Mouse (Mus musculus): ENCODE data around the gene Dnah12. TPM values are rescaled to one million over a fixed set of nuclear protein-coding genes. Genes with fewer than 3 reads are reported as not detected.
"Not testable (repeated sequence)": the region's sequence is repeated elsewhere in the genome, so short reads cannot be mapped to it uniquely, and the experiment has no call there.

Dnah12 gene
- polyA plus RNA-seq, 2 experiments: 0.14 to 0.15 TPM

DNA sequence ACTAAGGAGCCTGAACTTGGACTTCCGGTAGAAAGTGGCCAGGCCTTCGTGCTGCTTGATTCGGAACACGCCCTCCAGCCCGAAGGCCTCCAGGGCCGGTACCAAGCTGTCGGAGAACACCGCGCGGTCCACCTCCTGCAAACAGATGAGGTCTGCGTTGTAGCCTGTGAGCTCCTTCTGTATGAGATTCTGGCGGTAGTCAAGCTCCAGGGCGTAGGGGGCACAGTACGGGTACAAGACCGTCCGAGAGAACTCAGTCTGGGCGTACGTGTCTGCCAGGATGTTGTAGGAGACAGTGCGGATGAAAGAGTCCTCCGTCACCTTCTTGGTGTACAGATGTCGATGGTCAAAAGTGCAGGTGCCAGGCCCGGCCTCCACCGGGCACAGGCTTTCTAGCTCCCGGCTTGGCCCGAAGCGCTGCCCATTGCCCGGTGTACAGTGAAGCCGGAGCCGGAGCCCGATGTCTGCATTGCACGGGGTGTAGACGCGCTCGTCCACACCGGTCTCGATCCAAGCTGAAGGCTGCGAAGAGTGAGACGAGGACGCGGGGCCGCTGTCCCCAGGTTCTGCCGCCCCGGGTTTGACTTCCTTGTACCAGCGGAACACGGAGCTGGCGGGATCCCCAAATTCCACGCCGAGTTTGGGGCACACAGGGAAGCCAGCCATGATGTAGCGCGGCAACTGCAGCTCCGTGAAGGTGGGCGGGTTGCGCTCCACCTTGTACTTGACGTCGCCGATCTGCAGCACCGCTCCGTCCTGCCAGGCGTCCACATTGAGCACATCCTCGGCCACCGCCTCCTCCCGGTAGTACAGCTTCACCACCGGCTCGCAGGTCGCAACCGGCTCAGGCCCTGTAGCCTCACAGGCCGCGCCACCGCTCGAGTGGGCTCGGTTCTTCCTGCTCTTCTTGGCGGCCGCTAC lies 24.4 kb upstream of the Dnah12 start:
- Histone ChIP-seq H3K27ac (replicated peaks; ENCODE audit: low read depth, low read length) (peak overlapping the region; percentile 91), H3K4me2 (replicated peaks; ENCODE audit: low read depth, low read length, severe bottlenecking) (peak overlapping the region; percentile 96), H3K4me3 (replicated peaks; ENCODE audit: low read length) (peak overlapping the region; percentile 94), H3K9me3 (ENCODE audit: control insufficient read depth, low read length) (no peaks in the 10 kb centered on the region), H3K36me3 (ENCODE audit: control insufficient read depth, insufficient read depth, low read length) (peaks cover 18% of the 10 kb centered on the region), H3K4me1 (ENCODE audit: control insufficient read depth, insufficient read depth, low read length) (peaks cover 19% of the 10 kb centered on the region), H3K9ac (ENCODE audit: low read depth, low read length, severe bottlenecking) (peak overlapping the region; percentile 83), H3K27me3 (ENCODE audit: control insufficient read depth, insufficient read depth, low read length) (no peaks in the 10 kb centered on the region)
- ATAC-seq (ENCODE audit: low FRiP score, low read depth): no peak
- no peak for TF ChIP-seq POLR2A (IDR thresholded peaks at IDR 0.05; ENCODE audit: borderline replicate concordance, extremely low read depth, insufficient read depth, insufficient read length)
- no peak for DNase-seq (ENCODE audit: low spot score)
- under 1% methylated on average over 70 of the region's 73 CpGs for WGBS

DNA sequence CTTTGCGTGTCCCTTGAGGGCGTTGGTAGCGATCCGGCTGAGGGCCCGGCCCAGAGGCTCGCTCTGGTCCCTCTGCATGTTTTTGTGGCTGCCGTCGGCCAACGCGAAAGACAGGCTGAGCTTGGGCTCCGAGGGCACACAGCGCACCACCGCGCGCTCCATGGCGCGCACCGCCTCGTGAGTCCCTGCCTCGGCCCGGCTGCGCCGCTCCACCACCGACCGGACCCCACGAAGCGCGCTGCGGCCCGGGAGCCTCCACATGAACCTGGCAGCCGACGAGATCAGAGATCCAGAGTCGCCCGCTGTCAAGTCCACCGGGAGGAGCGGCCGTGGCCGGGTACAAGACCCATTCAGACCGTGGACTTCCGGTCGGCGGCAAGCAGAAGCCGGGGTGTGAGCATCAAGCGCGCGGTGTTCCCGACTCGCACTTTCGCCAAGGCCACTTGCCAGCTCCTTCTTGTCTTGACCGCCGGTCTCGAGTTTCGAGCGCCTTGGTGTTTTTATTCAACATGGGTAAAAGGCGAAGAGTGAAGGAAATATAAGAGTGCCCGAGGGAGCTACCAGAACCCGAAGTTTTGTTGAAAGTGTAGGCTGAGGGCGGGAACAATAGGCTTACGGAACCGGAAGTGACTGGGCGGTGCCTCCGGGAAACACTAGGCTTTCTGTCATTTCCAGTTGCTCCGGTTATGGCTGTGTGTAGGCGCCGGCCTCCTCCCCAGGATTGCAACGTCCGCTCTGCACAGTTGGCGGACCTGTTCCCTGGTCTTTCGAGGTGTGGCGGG lies 23.6 kb upstream of the Dnah12 start, which contains the start of gene Pde12:
TSS of gene Pde12 (minus strand) at position 592 of the 782 bp plus-strand sequence.
- peak; percentile 90 for DNase-seq (ENCODE audit: low spot score)
- no peaks in the 10 kb centered on the region for H3K9me3 ChIP-seq (ENCODE audit: control insufficient read depth, low read length)
- H3K36me3 ChIP-seq (ENCODE audit: control insufficient read depth, insufficient read depth, low read length): peaks cover 15% of the 10 kb centered on the region
- peak within 1 kb of the TSS; percentile 83 for H3K9ac ChIP-seq (ENCODE audit: low read depth, low read length, severe bottlenecking)
- H3K4me1 ChIP-seq (ENCODE audit: control insufficient read depth, insufficient read depth, low read length): peaks cover 19% of the 10 kb centered on the region
- peak; percentile 43; the same call in 1 of the 2 replicates for TF ChIP-seq POLR2A (IDR thresholded peaks at IDR 0.05; ENCODE audit: borderline replicate concordance, extremely low read depth, insufficient read depth, insufficient read length)
- ATAC-seq (ENCODE audit: low FRiP score, low read depth): peak; percentile 92
- peak within 1 kb of the TSS; percentile 91 for H3K27ac ChIP-seq (replicated peaks; ENCODE audit: low read depth, low read length)
- peak within 1 kb of the TSS; percentile 94 for H3K4me3 ChIP-seq (replicated peaks; ENCODE audit: low read length)
- peak within 1 kb of the TSS; percentile 96 for H3K4me2 ChIP-seq (replicated peaks; ENCODE audit: low read depth, low read length, severe bottlenecking)
- no peaks in the 10 kb centered on the region for H3K27me3 ChIP-seq (ENCODE audit: control insufficient read depth, insufficient read depth, low read length)
- 4% methylated on average over 57 of the region's 70 CpGs for WGBS

DNA sequence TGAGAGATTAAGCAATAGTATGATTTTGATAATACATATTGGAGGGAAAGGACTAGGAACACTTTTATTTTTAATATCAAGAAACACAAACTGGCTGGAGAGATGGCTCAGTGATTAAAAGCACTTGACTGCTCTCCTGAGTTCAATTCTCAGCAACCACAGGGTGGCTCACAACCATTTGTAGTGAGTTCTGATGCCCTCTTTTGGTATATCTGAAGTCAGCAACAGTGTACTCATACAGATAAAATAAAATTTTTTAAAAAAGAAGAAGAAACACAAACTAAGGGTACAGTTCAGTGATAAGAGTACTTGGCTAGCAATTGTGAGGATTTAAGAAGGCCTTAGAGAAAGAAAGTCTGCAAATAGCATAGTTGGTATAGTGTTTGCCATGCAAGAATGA lies 22.1 kb upstream of the Dnah12 start:
- H3K4me2 ChIP-seq (replicated peaks; ENCODE audit: low read depth, low read length, severe bottlenecking): no peak overlapping the region
- peaks cover 3% of the 10 kb centered on the region; the same call in 1 of the 2 replicates for H3K36me3 ChIP-seq (ENCODE audit: control insufficient read depth, insufficient read depth, low read length)
- H3K4me3 ChIP-seq (replicated peaks; ENCODE audit: low read length): no peak overlapping the region
- H3K27me3 ChIP-seq (ENCODE audit: control insufficient read depth, insufficient read depth, low read length): no peaks in the 10 kb centered on the region
- H3K4me1 ChIP-seq (ENCODE audit: control insufficient read depth, insufficient read depth, low read length): peaks cover 19% of the 10 kb centered on the region
- no peak overlapping the region for H3K9ac ChIP-seq (ENCODE audit: low read depth, low read length, severe bottlenecking)
- no peak overlapping the region for H3K27ac ChIP-seq (replicated peaks; ENCODE audit: low read depth, low read length)
- no peak for ATAC-seq (ENCODE audit: low FRiP score, low read depth)
- no peak for TF ChIP-seq POLR2A (IDR thresholded peaks at IDR 0.05; ENCODE audit: borderline replicate concordance, extremely low read depth, insufficient read depth, insufficient read length)
- DNase-seq (ENCODE audit: low spot score): no peak
- no peaks in the 10 kb centered on the region for H3K9me3 ChIP-seq (ENCODE audit: control insufficient read depth, low read length)

DNA sequence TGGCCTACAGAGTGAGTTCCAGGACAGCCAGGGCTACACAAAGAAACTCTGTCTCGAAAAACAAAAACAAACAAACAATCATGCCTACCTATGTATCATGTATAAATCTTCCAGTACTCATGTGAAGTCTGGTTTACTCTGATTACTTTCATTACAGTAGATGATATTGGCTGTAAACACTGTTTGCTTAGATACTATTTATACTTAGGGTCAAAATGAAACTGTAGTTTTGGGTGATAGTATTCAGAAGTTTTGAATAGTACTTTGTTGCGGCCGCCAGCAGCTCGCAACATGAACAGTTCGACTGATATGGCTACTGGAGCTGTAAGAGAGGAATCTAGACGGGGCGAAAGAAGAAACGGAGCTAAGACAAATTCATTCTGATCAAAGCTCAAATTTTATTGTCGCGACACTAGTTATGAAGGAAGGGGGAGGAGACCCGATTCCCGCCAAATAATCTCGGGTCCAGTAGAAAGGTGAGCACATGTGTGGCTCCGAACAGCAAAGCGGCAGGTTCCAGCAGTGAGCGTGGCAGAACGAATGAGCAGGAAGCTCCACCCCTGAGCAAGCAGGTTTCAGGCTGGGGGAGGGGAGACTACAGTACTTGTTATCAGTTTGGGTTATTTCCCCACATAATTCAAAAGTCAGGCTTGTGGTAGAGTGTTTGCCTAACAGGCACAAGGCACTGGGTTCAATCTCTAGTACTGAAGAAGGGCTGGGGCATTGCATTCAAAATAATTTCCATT lies 21.0 kb upstream of the Dnah12 start:
- WGBS: 73% methylated on average over 17 of the region's 17 CpGs
- not testable (repeated sequence) for H3K27ac ChIP-seq (replicated peaks; ENCODE audit: low read depth, low read length); H3K27me3 ChIP-seq (ENCODE audit: control insufficient read depth, insufficient read depth, low read length)

DNA sequence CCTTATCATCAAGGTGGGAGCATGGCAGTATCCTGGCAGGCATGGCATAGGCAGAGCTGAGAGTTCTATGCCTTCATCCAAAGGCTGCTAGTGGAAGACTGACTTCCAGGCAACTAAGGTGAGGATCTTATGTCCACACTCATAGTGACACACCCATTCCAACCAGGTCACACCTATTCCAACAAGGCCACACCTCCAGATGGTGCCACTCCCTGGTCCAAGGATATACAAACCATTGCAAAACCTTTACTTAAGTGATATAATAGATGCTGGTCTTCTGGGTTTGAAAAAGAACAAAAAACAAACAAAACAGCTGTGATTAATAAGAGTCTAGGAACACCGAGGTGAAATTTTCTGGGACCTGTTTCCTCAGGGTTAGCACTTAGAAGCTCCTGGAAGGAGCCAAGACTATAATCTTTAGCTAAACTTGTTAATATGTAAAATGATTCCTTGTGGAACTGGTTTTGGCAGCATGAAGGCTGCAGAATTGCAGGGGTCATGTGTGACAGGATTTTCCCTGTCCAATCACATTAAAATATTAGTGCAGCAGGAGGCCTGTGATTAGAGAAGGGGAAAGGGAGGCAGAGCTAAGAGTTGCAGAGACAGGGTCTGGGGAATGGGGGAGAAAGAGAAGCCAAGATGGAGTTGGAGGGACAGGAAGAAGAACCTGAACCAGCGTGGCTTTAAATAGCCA lies 18.5 kb upstream of the Dnah12 start:
- not testable (repeated sequence) for H3K9me3 ChIP-seq (ENCODE audit: control insufficient read depth, low read length); H3K4me1 ChIP-seq (ENCODE audit: control insufficient read depth, insufficient read depth, low read length); H3K4me3 ChIP-seq (replicated peaks; ENCODE audit: low read length); H3K27ac ChIP-seq (replicated peaks; ENCODE audit: low read depth, low read length); H3K4me2 ChIP-seq (replicated peaks; ENCODE audit: low read depth, low read length, severe bottlenecking); H3K36me3 ChIP-seq (ENCODE audit: control insufficient read depth, insufficient read depth, low read length); ATAC-seq (ENCODE audit: low FRiP score, low read depth); H3K27me3 ChIP-seq (ENCODE audit: control insufficient read depth, insufficient read depth, low read length); DNase-seq (ENCODE audit: low spot score); H3K9ac ChIP-seq (ENCODE audit: low read depth, low read length, severe bottlenecking)
- WGBS: 60% methylated on average over 2 of the region's 2 CpGs

More for the DNA sequence above, 21.0 kb upstream of the Dnah12 start:
- ATAC-seq (ENCODE audit: low FRiP score, low read depth); H3K9me3 ChIP-seq (ENCODE audit: control insufficient read depth, low read length); H3K4me3 ChIP-seq (replicated peaks; ENCODE audit: low read length); H3K9ac ChIP-seq (ENCODE audit: low read depth, low read length, severe bottlenecking); DNase-seq (ENCODE audit: low spot score); H3K4me2 ChIP-seq (replicated peaks; ENCODE audit: low read depth, low read length, severe bottlenecking); H3K36me3 ChIP-seq (ENCODE audit: control insufficient read depth, insufficient read depth, low read length): not testable (repeated sequence)
- H3K4me1 ChIP-seq (ENCODE audit: control insufficient read depth, insufficient read depth, low read length): peaks cover 14% of the 10 kb centered on the region

Measured in limb, embryonic 14.5 days (tissue).